Mouse (Mus musculus): ENCODE measurements at regions not wholly inside any gene's neighbourhood (a gene's known extent, or its start where the extent isn't known, plus 50 kb on each side); places are given as distances from the start of the nearest gene placed in this dataset.
A peak's percentile ranks its signal among the peaks of the same experiment; 100 is the strongest.

DNA sequence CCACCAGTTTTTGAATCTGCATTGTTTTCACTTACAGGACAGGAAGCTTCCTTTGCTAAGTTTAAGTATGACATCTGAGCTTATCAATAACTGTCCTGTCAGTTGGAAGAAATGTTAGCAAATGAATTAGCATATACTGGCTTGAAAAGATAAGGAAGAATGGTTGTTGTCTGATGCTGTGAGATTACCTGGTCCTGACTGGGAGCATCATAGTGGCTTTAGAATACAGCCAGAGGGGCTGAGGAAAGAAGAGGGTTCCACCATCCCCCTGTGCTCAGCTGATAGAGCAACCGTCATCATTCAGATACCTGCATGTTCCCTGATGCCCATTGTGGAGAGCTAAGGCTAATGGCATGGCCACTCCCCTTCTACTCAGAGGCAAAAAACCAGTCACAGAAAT lies 267.5 kb downstream of the Rsl24d1 start:
- DNase-seq (ENCODE audit: low spot score) (no peak), ATAC-seq (no peak)
- WGBS = 85% methylated on average over 1 of the region's 1 CpGs
- no peak overlapping the region for H3K9ac ChIP-seq (replicated peaks; ENCODE audit: low read length)
- no peak for TF ChIP-seq CTCF (IDR thresholded peaks at IDR 0.05; ENCODE audit: low read depth)
- H3K9me3 ChIP-seq (ENCODE audit: low read length) = no peaks in the 10 kb centered on the region
- H3K36me3 ChIP-seq (ENCODE audit: insufficient read depth, low read length) = no peaks in the 10 kb centered on the region
- no peak overlapping the region for H3K27ac ChIP-seq
- H3K4me1 ChIP-seq (ENCODE audit: insufficient read depth, low read length) = no peaks in the 10 kb centered on the region
- H3K27me3 ChIP-seq (ENCODE audit: insufficient read depth, low read length) = no peaks in the 10 kb centered on the region
- no peak overlapping the region for H3K4me2 ChIP-seq (ENCODE audit: low read depth, low read length)
- no peak overlapping the region for H3K4me3 ChIP-seq (ENCODE audit: low read length)

GRCm38 (mm10) chr9:73392036-73392435 lies 278.8 kb downstream of the Rsl24d1 start:
- no peak overlapping the region for H3K9ac ChIP-seq (replicated peaks; ENCODE audit: low read length)
- 73% methylated on average over 7 of the region's 7 CpGs for WGBS
- no peaks in the 10 kb centered on the region for H3K9me3 ChIP-seq (ENCODE audit: low read length)
- no peak for TF ChIP-seq CTCF (IDR thresholded peaks at IDR 0.05; ENCODE audit: low read depth)
- no peak overlapping the region for H3K4me3 ChIP-seq (ENCODE audit: low read length)
- no peak overlapping the region for H3K27ac ChIP-seq
- no peaks in the 10 kb centered on the region for H3K27me3 ChIP-seq (ENCODE audit: insufficient read depth, low read length)
- no peaks in the 10 kb centered on the region for H3K36me3 ChIP-seq (ENCODE audit: insufficient read depth, low read length)
- ATAC-seq (no peak), DNase-seq (ENCODE audit: low spot score) (no peak)
- no peak overlapping the region for H3K4me2 ChIP-seq (ENCODE audit: low read depth, low read length)
- no peaks in the 10 kb centered on the region for H3K4me1 ChIP-seq (ENCODE audit: insufficient read depth, low read length)

GRCm38 (mm10) chr9:73413367-73413930 lies 300.2 kb downstream of the Rsl24d1 start:
- ATAC-seq = no peak
- WGBS = 63% methylated on average over 8 of the region's 8 CpGs
- TF ChIP-seq CTCF (IDR thresholded peaks at IDR 0.05; ENCODE audit: low read depth) = no peak
- Histone ChIP-seq H3K4me2 (ENCODE audit: low read depth, low read length) (no peak overlapping the region), H3K9ac (replicated peaks; ENCODE audit: low read length) (no peak overlapping the region), H3K9me3 (ENCODE audit: low read length) (no peaks in the 10 kb centered on the region), H3K36me3 (ENCODE audit: insufficient read depth, low read length) (no peaks in the 10 kb centered on the region), H3K27ac (no peak overlapping the region), H3K4me1 (ENCODE audit: insufficient read depth, low read length) (no peaks in the 10 kb centered on the region), H3K27me3 (ENCODE audit: insufficient read depth, low read length) (no peaks in the 10 kb centered on the region), H3K4me3 (ENCODE audit: low read length) (no peak overlapping the region)
- peak; percentile 24 for DNase-seq (ENCODE audit: low spot score)

GRCm38 (mm10) chr9:73416084-73416777 lies 303.0 kb downstream of the Rsl24d1 start:
- H3K9me3 ChIP-seq (ENCODE audit: low read length) = no peaks in the 10 kb centered on the region
- WGBS = 85% methylated on average over 10 of the region's 10 CpGs
- no peak overlapping the region for H3K4me2 ChIP-seq (ENCODE audit: low read depth, low read length)
- DNase-seq (ENCODE audit: low spot score) = no peak
- H3K9ac ChIP-seq (replicated peaks; ENCODE audit: low read length) = no peak overlapping the region
- H3K36me3 ChIP-seq (ENCODE audit: insufficient read depth, low read length) = no peaks in the 10 kb centered on the region
- H3K27me3 ChIP-seq (ENCODE audit: insufficient read depth, low read length) = no peaks in the 10 kb centered on the region
- no peak for TF ChIP-seq CTCF (IDR thresholded peaks at IDR 0.05; ENCODE audit: low read depth)
- no peak overlapping the region for H3K4me3 ChIP-seq (ENCODE audit: low read length)
- no peak overlapping the region for H3K27ac ChIP-seq
- H3K4me1 ChIP-seq (ENCODE audit: insufficient read depth, low read length) = no peaks in the 10 kb centered on the region
- ATAC-seq = no peak
